Mouse (Mus musculus) spleen, adult 2 months (tissue): ENCODE data around the gene Rdm1. TPM values are rescaled to one million over a fixed set of nuclear protein-coding genes. Genes with fewer than 3 reads are reported as not detected.
"Not testable (repeated sequence)": the region's sequence is repeated elsewhere in the genome, so short reads cannot be mapped to it uniquely, and the experiment has no call there.

ENCODE experiments used
- DNase-seq, 2 experiments: peaks; one replicate each; pipeline versions ENCODE4 v3.0.0 to v3.0.0-alpha.2; 2012 to 2021; ENCODE audit warnings: low spot score in 2 of 2, low read depth in 1 of 2
- H3K27ac ChIP-seq: fragments of 200-500 bp; 2 replicates; pipeline ENCODE4 v1.5.1; 2012; ENCODE audit warnings: low read length, inconsistent platforms; ENCODE audit not compliant: insufficient read depth
- H3K27me3 ChIP-seq: fragments of 200-500 bp; 2 replicates; pipeline ENCODE4 v1.6.1; 2012; ENCODE audit warnings: mild to moderate bottlenecking, moderate library complexity, low read length, inconsistent platforms; ENCODE audit not compliant: control insufficient read depth, insufficient read depth
- H3K36me3 ChIP-seq: fragments of 200-500 bp; 2 replicates; pipeline ENCODE4 v1.6.1; 2012; ENCODE audit warnings: mild to moderate bottlenecking, low read length, inconsistent platforms; ENCODE audit not compliant: control insufficient read depth, insufficient read depth
- H3K4me1 ChIP-seq: fragments of 200-500 bp; 2 replicates; pipeline ENCODE4 v1.6.1; 2011; ENCODE audit warnings: inconsistent platforms; ENCODE audit not compliant: control insufficient read depth, insufficient read depth, insufficient read length
- H3K4me3 ChIP-seq: fragments of 200-500 bp; 2 replicates; pipeline ENCODE4 v1.5.1; 2011; ENCODE audit warnings: mild to moderate bottlenecking, inconsistent platforms; ENCODE audit not compliant: insufficient read depth, insufficient read length; ENCODE audit errors: extremely low read depth
- CTCF ChIP-seq: fragments of 200-500 bp; IDR thresholded peaks from 2 replicates; pipeline ENCODE4 v1.5.1; 2011; ENCODE audit warnings: mild to moderate bottlenecking, inconsistent platforms; ENCODE audit not compliant: insufficient read depth, insufficient read length, insufficient replicate concordance; ENCODE audit errors: extremely low read depth
- POLR2A ChIP-seq: fragments of 200-500 bp; IDR thresholded peaks from 2 replicates; pipeline ENCODE4 v1.6.1; 2011; ENCODE audit warnings: low read depth, low read length, inconsistent platforms
- WGBS: fragments of 180-500 bp; shearing (Covaris S2); methylation state at CpG from one replicate; pipeline ENCODE4 v1.1.7; 2018; 5-methylcytosine and 5-hydroxymethylcytosine counted together
- polyA plus RNA-seq: library from polyadenylated mRNA; depleted of rRNA; stranded (reverse); fragments of >200 nt; gene quantifications from 2 replicates; pipeline ENCODE4 v1.2.3, GENCODE M21; 2012

Gene Rdm1
- polyA plus RNA-seq, 1 experiment, result 18.8 TPM

DNA sequence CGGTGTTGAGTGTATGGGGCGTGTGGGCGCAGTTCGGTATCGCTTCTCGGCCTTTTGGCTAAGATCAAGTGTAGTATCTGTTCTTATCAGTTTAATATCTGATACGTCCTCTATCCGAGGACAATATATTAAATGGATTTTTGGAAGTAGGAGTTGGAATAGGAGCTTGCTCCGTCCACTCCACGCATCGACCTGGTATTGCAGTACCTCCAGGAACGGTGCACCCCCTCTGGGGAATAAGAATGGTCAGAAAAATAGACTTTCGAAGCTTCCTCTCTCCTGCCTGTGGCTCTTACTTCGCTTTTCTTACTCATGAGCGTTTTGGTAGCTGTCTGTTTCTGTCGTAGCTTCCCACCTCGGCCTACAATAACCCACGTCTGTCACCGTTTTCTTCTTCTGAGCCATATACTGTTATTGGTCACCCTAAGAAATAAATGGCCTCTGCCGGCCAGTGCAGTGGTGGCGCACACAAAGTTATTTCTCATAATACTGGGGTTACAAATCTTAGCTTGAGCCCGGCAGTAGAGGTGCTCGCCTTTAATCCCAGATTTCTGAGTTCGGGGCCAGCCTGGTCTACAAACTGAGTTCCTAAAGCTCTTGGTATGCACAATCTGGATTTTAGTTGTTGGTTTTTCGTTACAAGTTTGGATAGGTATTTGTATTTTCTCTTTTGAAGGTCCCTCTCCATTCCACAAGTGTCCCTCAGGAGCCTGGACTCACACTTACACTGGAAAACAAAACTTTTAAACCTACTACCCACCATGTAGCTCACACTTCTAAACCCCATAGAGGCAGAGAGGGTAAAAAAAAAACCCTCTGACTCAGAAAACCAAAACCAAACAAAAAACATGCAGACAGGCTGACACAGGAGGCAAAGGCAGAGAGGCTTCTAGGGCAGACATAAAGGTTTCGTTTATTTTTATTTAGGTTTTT, 15.0 kb downstream of the Rdm1 start:
- peak overlapping the region; percentile 70 for H3K27ac ChIP-seq
- not testable (repeated sequence) for H3K4me3 ChIP-seq, H3K36me3 ChIP-seq, H3K27me3 ChIP-seq, H3K4me1 ChIP-seq
- WGBS, result 3% methylated on average over 15 of the region's 26 CpGs
- peak in 1 of 2 experiments; percentile 45 for DNase-seq

GRCm38 (mm10) chr11:101642931-101643330, 15.9 kb downstream of the Rdm1 start:
- Histone ChIP-seq H3K36me3 (no peaks in the 10 kb centered on the region), H3K27me3 (no peaks in the 10 kb centered on the region), H3K27ac (no peak overlapping the region), H3K4me1 (no peaks in the 10 kb centered on the region), H3K4me3 (no peak overlapping the region)
- 35% methylated on average over 5 of the region's 5 CpGs for WGBS
- TF ChIP-seq CTCF, result no peak
- no peak for TF ChIP-seq POLR2A
- no peak for DNase-seq

- 65% methylated on average over 3 of the region's 3 CpGs for WGBS
These were observed 17.6 kb downstream of the Rdm1 start for GRCm38 (mm10) chr11:101644591-101644990.

DNA sequence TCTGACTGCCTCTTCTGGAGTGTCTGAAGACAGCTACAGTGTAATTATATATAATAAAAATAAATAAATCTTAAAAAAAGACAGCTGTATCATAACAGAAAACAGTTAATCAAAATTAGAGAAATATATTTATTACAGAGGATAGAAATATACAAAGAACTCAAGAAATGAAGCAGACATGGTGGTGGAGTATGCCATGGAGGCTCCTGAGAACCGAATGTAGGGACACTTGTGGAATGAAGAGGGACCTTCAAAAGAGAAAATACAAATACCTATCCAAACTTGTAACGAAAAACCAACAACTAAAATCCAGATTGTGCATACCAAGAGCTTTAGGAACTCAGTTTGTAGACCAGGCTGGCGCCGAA, 18.0 kb downstream of the Rdm1 start:
- not testable (repeated sequence) for H3K4me1 ChIP-seq, DNase-seq, H3K27me3 ChIP-seq, H3K4me3 ChIP-seq, H3K36me3 ChIP-seq
- H3K27ac ChIP-seq, result peak overlapping the region; percentile 32; the same call in 1 of the 2 replicates
- WGBS, result 1% methylated on average over 4 of the region's 4 CpGs

More at GRCm38 (mm10) chr11:101644591-101644990, 17.6 kb downstream of the Rdm1 start:
- Histone ChIP-seq H3K27ac (no peak overlapping the region), H3K4me3 (no peak overlapping the region), H3K36me3 (no peaks in the 10 kb centered on the region), H3K4me1 (no peaks in the 10 kb centered on the region), H3K27me3 (no peaks in the 10 kb centered on the region)
- TF ChIP-seq POLR2A, result no peak
- TF ChIP-seq CTCF, result no peak
- no peak for DNase-seq

DNA sequence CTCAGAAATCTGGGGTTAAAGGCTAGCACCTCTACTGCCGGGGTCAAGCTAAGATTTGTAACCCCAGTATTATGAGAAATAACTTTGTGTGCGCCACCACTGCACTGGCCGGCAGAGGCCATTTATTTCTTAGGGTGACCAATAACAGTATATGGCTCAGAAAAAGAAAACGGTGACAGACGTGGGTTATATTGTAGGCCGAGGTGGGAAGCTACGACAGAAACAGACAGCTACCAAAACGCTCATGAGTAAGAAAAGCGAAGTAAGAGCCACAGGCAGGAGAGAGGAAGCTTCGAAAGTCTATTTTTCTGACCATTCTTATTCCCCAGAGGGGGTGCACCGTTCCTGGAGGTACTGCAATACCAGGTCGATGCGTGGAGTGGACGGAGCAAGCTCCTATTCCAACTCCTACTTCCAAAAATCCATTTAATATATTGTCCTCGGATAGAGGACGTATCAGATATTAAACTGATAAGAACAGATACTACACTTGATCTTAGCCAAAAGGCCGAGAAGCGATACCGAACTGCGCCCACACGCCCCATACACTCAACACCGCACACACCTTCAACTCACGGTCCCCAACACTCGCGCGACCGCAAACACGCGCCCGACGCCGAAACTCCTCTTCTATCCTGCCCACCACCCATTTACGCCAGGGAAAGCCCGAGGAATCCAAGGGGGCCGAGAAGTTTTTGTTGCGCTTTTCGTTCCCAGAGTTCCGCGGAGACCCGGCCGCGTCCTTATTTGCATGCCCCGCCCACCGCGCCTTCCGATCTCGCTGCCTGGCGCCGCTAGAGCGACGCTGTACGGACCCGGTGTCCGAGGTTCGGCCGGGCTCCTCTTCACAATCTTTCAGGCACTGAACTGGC, 18.7 kb downstream of the Rdm1 start:
- not testable (repeated sequence) for H3K4me1 ChIP-seq
- peak; percentile 41 to 52 for DNase-seq

GRCm38 (mm10) chr11:101646283-101646794, 19.3 kb downstream of the Rdm1 start:
- peak overlapping the region; percentile 62; the same call in 1 of the 2 replicates for H3K4me3 ChIP-seq
- WGBS, result 20% methylated on average over 16 of the region's 16 CpGs
- DNase-seq, result not testable (repeated sequence)

More for the DNA sequence above, 18.7 kb downstream of the Rdm1 start:
- H3K36me3 ChIP-seq, H3K27me3 ChIP-seq: not testable (repeated sequence)
- peak overlapping the region; percentile 93 for H3K27ac ChIP-seq
- H3K4me3 ChIP-seq, result peak overlapping the region; percentile 62
- WGBS, result under 1% methylated on average over 44 of the region's 56 CpGs

GRCm38 (mm10) chr11:101647093-101647492, 20.1 kb downstream of the Rdm1 start:
- H3K4me1 ChIP-seq, H3K36me3 ChIP-seq, H3K4me3 ChIP-seq, H3K27ac ChIP-seq, H3K27me3 ChIP-seq, DNase-seq: not testable (repeated sequence)
- WGBS, result 89% methylated on average over 10 of the region's 10 CpGs

More at GRCm38 (mm10) chr11:101646283-101646794, 19.3 kb downstream of the Rdm1 start:
- peak overlapping the region; percentile 54; the same call in 1 of the 2 replicates for H3K27ac ChIP-seq
- not testable (repeated sequence) for H3K4me1 ChIP-seq, H3K36me3 ChIP-seq, H3K27me3 ChIP-seq
